Mouse (Mus musculus) frontal cortex, adult 2 months (tissue): ENCODE measurements around the gene Acsm2. TPM values are rescaled to one million over a fixed set of nuclear protein-coding genes. Genes with fewer than 3 reads are reported as not detected.

Source experiments
- polyA plus RNA-seq: library from polyadenylated mRNA; depleted of rRNA; stranded (reverse); fragments of >200 nt; gene quantifications from 2 replicates; pipeline ENCODE4 v1.2.3, GENCODE M21; 2012; rRNA removed

The Acsm2 gene
- polyA plus RNA-seq, 1 experiment, result not detected

Other genes with a start within 250 kb of the Acsm2 start
- 0.06 and 0.12 TPM in 2 replicates for gene Gp2, start 95.1 kb upstream of the Acsm2 start, polyA plus RNA-seq
- gene Umod, start 75.1 kb upstream of the Acsm2 start, polyA plus RNA-seq, result not detected in 2 replicates
- 0.50 and 0.92 TPM in 2 replicates for gene Acsm5, start 34.9 kb upstream of the Acsm2 start, polyA plus RNA-seq
- not detected in 2 replicates for gene Pdilt, start 30.9 kb upstream of the Acsm2 start, polyA plus RNA-seq
- gene Acsm1, start 52.7 kb downstream of the Acsm2 start, polyA plus RNA-seq, result not detected in 2 replicates
- 0.16 and 0.23 TPM in 2 replicates for gene Acsm4, start 135.7 kb downstream of the Acsm2 start, polyA plus RNA-seq
- 35.9 and 36.7 TPM in 2 replicates for gene Thumpd1, start 166.5 kb downstream of the Acsm2 start, polyA plus RNA-seq
- gene Acsm3, start 206.6 kb downstream of the Acsm2 start, polyA plus RNA-seq, result 0.04 and 0.12 TPM in 2 replicates
- 2.1 and 5.7 TPM in 2 replicates for gene Rexo5, start 239.7 kb downstream of the Acsm2 start, polyA plus RNA-seq
- 6.6 and 8.2 TPM in 2 replicates for gene Eri2, start 239.7 kb downstream of the Acsm2 start, polyA plus RNA-seq